Mouse (Mus musculus) forelimb bud, embryonic 11.5 days (tissue): Measurements from ENCODE around the gene Hoxd13.

Experiments
- DNase-seq: peaks from one replicate; pipeline ENCODE4 v3.0.0-alpha.2; 2012; ENCODE audit warnings: low read depth, low spot score

Gene Hoxd13

DNA sequence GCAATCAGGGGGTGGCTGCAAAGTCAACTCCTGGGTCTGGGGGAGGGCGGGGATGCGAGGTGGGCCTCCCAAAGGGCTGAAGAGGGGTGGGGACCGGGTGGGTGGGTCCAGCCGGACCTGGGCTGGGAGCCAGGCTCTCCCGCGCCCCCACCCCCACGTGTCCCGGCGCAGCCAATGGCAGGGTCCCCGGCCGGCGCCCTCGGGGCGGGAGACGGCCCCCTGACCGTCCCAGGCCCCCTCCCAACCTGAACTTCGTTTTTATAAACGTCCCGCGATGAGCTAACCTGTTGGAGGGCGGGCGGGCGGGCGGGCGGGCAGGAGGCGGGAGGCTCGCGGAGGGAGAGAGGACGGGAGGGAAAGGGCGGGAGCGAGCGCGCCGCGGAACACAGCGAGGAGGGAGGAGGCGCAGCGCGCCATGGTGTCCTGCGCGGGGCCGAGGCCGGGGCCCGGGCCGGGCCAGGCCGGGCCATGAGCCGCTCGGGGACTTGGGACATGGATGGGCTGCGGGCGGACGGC lies at the start of gene Hoxd13:
Gene Hoxd13 (plus strand): TSS at position 469 of the 516 bp plus-strand sequence.
- DNase-seq: no peak

DNA sequence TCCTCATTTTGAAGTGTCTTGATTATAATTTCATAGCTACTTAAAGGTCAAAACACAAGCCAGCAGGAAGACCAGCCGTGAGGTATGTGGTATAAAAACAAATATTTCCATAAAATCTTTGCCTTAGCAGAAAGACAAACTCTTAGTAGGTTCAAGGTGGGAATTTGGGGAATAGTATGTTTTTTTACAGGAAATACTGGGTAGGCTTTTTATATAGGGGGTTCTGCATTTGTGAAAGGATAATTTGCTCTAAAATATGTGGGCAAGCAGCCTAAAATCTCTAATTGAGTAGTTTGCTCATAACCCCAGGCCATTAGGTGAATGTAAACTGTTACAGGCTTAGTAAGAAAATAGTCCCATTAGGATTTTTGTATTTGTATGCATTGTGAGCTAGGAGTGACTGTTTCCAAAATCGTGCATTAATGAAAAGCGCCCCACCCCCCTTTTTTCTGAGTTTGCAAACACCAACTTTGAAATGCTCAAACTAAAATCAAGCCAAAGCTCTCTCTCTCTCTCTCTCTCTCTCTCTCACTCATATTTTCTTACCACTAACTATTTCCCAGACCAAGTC lies 48.3 kb upstream of the Hoxd13 start:
- no peak for DNase-seq

DNA sequence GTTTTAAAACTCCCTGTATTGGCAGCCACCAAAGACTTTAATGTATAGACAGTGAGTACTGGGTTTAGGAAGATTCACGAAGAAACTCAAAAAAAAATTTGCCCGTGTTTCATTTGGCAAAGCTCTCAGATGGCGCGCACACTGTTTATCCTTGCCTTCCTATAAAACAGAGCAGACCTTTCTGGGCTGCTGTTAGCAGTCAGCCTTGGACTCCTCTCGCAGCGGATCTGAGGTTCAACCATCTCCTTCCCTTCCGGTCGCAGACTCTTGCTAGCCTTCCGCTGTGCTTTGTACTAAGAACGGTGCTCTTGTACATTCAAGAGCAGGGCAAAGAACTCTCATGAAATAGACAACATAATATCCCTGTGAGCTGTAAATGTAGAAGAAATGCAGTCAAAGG lies 47.7 kb upstream of the Hoxd13 start:
- no peak for DNase-seq

DNA sequence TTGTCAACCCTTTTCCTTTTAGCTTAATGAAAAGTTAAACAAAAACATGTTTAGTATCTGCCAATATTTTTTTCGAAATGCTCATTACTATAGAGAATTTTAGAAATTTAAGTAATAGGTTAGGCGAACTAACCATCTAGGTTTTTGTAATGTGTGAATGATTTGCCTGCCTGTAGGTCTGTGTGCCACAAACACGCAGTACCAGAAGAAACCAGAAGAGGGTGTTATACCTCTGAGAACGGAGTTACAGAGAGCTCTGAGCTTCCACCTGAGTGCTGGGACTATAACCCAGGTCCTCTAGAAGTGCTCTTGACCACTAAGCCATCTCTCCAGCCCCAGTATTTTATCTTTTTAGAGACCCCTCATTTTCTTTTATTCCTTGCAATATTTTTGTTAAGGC lies 32.7 kb upstream of the Hoxd13 start:
- DNase-seq: no peak

DNA sequence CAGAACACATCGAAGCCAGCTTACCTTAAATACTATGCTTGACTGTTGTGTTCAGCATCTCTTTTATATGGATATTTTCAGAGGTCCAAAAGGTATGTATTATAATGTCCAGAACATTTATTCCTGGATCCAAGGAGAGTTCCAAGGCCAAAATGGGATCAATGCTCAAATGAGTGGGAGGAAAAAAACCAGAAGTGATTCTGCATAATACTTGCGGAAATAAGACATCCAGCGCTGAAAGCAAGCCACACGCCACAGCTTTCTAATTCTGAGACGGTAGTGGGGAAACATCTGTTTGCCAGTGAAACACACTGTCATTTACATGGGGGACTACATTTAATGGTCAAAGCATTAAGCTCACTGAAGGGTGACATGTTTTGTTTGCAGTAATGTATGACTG lies 25.7 kb upstream of the Hoxd13 start:
- no peak for DNase-seq

DNA sequence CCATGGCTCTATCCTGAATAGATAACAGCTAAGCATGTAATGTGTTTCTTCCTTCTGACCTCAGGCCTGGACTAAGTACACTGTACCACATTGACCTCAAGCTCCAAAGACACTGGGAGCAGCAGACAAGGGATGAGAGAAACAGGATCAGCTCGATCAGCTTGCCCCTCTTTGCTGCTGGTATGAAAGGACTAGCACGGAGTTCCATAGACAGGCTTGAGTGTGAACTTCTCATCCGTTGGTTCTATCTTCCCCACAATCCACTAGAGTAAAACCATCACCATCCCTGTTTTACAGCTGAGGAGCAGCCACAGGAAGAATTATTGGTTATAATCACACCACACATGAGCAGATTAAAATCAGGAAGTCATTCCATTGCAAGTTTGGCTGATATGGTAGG lies 22.5 kb upstream of the Hoxd13 start:
- DNase-seq: no peak

DNA sequence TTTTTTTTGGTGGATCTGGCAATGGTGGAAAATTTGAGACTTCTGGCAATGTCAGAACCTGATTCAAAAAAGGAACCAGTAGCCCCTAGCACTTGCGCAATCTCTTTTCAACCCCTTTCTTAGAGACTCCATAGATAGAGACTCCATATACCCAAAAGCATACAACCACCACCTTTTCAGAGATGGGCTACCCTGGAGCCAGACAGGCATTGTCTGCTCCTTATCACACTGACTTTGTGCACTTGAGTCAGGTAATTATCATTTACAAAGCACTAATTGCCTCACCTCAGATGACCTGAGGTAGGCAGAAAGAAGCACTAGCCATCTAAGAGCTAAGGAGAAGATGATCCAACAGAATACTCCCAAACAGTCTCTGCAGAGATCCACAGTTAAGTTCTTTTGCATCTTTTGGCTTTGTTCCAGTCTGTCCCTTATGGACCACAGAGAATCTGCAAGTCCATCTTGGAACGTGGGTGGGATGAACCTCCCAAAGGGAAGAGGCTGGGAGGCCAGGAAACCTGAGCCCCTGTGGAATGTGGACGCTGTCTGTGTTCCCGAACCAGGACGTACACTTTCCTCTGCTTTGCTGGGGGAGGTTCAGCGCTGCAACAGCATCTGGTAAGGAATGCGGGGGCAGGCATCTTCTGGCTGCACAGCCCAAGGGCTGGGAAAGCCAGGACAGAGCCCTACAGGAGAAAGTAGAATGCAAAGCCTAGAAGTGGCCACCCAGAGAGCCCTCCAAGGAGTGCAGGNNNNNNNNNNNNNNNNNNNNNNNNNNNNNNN lies 20.8 kb upstream of the Hoxd13 start:
- no peak for DNase-seq

DNA sequence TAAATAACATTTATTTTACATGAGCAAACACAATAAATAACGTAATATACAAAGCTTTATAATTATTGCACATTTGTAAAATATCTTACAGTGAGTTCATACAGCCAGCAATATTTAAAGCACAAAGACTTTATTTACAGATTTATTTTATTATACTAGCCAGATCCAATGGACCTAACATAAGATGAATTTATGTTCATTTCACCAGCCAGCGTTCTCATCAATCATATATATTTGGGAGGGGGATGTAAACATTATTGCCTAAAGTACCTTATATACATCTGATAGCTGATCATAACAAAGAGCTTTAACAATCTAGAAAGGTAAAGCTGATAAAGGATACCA lies 15.1 kb upstream of the Hoxd13 start:
- DNase-seq: no peak

DNA sequence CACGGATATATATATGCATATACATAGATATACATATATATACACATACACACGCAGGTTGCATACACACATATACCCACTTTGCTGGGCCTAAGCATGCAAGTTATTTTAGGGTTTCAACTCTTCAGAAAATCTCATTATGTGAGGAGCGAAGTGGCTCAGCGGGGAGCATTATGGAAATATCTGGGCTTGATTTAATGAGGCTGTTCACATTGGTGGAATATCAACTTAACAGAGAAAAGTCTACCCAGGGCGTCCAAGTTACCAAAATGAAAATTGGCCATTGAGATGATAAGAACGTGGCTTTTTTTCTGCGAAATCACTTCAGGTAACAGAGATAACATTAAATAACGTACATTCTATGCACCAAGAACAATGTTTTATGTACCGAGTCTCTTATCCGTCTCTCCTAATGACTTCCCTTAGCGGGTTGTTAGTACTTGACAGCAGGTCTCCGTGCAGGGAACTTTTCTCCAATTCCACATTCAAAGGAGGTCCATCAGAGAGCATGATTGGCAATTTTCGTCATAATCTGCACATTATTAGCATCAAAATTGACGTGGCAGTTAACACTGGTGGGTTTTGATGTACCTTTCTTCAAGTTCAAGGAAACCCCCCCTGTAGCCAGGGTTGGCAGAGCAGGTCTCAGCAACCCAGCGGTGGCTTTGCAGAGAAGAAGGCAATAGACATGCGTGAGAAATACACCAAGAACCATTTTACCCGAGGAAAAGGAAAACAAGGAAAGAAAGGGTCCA lies 14.2 kb upstream of the Hoxd13 start:
- no peak for DNase-seq

DNA sequence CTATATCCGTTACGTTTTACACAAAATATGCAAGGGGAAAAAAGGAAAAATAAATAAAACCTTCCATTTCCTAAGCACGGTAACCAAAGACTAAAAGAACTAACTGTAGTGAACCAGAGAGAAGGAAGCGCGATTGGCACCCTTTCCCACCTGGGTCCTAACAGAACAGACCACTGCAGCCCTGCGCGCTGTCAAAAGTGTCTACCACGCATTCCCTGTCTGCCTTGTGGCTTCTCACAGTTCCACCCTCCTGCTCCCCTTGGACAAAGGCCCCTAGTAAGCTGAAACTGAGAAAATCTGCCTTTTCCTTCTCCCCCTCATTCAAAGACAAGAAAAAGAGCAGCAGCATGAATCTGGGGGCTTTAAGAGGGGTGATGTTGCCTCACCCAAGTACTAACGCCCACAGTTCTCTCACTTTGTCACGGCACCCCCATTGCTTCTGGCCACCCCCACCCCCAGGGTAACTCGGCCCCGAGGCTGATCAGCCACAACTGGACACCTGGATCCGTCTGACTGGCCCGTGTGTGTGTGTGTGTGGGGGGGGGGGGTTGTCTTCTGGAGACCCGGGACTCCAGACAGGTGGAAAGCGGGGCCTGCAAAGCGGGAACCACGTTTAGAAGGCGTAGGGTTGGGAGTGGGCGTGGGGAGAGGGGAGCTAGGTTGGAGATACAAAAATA lies 13.2 kb upstream of the Hoxd13 start:
- no peak for DNase-seq

DNA sequence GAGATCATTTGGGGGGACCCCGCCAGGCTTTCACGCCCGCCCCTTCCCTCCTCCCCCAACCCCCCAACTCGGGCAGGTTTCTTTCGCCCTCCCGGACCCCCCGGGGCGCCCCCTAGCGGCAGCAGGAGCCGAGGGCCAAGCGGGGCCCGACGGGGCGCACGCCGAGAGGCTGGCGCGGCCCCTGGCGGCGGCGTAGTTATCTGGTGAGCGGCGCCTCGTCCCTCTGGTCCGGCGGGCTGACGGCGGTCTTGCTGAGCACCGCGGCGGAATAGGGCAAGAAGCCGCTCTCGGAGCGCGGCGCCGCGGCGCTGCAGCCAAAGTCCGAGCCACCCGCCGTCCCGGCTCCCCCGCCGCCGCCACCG lies 12.7 kb upstream of the Hoxd13 start:
- no peak for DNase-seq

DNA sequence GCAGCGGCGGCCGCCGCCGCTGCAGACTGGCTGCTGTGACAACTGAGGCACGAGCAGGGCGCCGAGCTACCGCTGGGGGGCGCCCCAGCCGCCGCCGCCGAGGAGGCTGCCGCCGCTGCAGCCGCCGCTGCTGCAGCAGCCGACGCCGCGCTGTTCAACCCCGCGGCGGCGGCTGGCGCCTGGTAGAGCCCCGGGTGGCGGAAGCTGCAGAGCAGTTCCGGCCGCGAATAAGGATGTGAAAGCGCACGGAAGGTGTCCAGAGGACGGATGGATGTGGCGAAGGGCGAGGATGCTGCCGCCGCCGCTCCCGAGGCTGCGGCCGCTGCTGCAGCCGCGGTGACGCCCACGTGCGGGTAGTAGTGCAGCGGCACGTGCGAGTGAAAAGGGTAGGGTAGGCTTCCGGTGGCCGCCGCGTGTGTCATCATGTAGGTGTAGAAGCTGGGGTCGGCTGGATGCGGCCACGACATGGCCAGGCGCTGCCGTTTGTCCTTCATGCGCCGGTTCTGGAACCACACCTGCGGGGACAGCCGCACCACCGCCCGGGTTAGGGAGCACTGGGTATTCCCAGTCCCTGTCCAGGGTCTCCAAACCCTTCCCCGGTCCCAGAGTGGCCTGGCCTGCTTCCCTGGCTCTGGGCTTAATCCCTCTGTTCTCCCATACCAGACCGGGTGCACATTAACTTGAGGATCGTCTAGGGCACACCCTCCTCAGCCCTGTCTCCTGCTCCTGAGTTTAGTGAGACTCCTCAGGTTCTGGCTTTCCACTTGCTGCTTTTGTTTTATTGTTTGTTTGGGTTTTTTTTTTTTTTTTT lies 12.1 kb upstream of the Hoxd13 start:
- DNase-seq: no peak

DNA sequence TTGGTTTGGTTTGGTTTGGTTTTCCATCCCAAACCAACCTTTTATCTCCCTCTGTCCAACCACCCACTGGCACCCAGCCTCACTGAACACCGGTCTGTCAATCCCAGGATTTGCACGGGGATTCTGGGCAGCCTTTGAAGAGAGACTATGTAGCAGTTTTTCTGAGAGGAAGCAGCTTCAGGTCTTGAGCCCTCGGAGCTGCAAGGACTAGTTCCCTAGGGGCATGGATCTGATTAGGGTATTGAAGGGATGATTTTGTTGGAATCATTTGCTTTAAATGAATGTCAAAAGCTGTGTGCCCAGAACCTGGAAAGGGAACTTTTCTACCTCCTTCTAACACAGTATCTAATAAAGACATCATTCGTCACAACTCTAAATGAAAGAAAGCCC lies 11.5 kb upstream of the Hoxd13 start:
- DNase-seq: no peak

DNA sequence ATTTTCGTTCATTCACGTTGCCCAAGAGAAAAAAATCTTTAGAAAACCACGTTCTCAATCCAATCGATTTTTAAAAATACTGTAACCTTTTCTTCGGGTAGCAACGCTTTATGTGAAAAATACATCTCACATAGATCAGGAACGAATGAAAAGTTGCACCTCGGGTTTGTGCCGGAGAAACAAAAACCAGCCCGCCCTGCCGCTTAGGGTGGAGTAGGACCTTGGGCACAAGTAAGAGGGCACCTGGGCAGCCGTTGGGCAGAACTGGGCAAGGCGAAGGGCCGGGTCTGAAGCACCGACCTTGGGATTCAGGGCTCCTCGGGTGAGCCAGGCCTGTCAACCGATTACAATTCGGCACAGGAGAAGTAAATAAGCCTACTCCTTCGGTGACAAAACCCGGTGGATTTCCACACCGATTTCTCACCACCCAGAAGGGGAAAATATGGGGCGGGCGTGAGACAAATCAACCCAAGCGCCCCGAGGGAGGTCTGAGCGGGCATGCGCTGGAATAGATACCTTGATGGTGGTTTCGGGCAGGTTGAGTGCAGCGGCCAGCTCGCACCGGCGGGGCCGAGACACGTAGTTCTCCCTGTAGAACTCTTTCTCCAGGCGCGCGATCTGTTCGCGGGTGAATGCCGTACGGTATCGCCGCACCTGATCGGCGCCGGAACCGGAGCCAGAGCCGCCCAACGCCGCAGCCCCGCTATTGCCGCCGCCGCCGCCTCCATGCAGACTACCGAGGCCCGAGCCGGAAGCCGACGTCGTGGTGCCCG lies 10.7 kb upstream of the Hoxd13 start:
- DNase-seq: no peak

DNA sequence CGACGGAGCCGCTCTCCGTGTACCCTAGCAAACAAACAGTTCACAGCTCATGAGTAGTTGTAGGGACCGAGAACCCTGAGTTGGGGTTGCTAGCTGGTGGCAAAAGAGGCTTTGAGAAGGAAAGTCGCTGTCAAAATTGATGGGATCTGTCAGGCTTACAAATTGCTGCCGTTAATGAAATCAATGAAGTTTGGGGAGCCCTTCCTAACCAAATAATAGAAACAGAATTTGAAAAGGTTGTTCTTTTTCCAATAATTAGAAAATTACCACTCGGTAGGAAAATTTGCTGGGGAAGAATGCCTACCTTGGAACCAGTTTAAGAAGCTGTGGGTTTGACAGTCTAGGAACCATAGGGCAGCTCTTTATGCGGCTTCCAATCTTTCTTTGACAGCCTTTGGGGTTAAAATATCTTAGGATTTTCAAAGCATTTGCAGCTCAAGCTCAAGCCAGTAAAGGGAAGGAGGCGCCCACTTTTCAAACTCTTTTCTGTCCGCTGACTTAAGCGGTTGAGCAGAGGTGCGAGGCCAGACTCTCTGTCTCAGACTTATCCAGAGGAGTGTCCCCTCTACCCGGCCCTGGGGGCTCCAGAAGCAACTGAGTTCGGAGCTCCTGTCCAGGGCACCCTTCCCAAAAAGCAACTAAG lies 10.0 kb upstream of the Hoxd13 start:
- no peak for DNase-seq

DNA sequence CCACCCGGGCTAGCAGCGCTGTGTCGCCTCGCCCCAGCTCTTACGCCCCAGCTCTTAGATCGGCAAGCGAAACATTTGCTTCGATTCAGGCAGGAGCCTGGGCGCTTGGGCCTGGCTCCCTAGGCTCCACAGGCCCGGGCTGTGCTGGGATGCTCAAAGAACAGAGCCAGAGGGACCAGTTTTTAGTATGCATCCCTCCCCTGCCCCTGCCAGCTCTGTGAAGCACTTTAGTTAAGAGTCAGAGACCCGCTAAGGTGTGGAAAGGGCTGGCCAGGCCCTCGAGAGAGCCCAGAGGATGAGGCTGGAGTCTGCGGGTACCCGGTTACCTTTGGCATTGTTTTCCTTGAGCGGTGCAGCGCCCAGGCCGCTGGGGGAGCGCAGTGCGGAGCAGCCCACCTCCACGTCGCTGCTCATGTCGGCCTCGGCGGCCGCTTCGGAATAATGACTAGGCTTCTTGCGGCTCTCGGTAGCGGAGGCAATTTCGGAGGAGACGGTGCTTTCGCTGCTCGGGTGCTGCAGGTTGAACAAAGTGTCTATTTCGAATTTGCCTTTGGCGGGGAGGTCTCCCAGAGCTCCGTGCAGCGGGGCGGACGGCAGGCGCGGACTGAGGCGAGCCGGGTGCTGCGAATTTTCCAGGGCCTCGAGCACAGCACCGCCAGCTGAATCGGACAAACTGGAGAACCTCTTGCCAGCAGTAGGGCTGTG lies 9.3 kb upstream of the Hoxd13 start:
- DNase-seq: no peak

DNA sequence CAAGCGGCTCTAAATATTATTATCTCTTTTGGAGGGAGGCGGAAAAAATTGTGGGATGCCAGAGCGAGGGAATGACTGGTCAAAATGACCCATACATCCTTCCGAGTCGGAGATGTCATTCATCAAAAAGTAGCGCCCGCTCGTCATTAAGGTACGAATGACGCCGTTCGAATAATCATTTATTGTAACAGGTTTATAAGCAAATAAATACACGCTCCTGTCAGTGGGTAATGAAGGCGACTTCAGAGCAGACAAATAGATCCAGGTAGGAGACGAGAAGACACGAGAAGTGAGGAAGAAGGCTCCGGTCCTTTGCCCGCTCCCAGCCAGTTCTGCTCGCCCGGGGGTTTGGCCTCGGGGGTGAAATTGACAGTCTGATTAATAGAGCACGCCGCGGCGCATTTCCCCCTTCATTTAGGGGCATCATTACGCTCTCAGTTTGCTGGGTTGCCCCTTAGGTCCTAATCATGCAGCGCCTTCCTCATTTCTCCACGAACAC lies 8.6 kb upstream of the Hoxd13 start, which contains the start of gene Evx2:
Gene Evx2 (minus strand): TSS at position 51 of the 499 bp plus-strand sequence.
- DNase-seq: peak; percentile 48

DNA sequence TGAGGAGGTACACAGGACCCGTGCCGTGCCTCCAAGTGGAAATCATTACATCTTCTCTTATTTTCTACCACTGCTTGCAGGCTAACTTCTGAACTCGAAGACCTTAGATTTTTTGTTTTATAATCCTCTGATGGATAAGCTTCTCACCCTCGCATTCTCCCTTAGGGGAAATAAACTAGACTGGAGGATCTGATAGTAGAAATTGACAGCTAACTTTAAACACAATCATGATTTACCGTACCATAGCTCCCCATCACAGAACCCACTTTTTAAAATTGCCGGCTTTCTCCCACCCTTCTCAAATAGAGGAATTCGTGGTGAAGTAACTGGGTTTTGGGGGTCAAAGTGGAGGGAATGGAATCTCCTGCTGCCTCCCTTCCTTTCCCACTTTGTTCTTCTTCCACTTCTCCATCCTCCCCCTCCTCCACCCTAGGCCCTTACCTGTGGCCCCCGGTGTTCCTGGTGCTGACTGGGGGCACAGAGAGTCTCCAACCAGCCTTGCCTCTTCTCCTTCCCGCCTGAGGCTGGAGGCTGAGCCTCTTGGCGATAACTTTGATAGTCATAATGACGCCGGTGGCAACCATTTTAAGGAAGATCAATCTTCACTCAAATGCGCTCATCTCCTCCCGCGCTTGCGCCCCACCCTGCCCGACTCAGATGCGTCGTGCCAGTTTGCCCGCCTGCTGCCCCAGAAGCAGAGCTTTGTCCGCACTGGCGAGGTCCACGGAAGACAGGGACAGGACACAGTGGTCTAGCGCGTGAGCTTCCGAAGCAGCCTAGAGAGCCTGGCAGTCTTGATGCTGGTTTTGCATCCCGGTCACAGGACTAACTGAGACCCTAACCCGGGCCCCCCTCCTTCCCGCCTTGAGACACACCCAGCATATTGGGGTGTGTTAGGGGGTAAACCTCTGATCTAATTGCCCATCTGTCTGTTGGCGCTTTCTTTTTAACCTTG lies 7.4 kb upstream of the Hoxd13 start:
- DNase-seq: peak; percentile 20
